Mouse (Mus musculus): ENCODE measurements around the gene Pcp4l1.
A peak's percentile ranks its signal among the peaks of the same experiment; 100 is the strongest.
"Not testable (repeated sequence)": the region's sequence is repeated elsewhere in the genome, so short reads cannot be mapped to it uniquely, and the experiment has no call there.

The Pcp4l1 gene

GRCm38 (mm10) chr1:171195887-171196397 is at the start of gene Pcp4l1:
Pcp4l1 (minus strand) TSS chr1:171196268.
- peak; percentile 59 to 74 for DNase-seq

DNA sequence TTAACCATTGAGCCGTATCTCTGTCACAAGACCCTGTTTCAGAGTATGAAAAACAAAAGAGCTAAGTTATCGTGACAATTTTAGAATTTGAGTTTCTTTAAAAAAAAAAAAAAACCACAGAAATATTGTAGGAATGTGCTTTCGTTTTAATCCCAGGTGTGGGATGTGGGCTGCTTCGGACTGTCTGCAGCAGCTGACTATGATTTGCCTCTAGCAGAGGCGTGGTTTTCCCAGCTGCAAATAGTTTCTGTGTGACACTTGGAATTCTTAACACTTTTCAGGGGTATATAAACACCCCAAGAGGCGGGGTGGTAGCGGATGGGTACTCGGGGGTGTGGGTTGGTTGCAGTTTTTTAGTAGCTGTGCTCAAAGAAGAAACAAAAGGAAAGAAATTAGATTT is 49.3 kb upstream of the Pcp4l1 start:
- DNase-seq, result no peak

GRCm38 (mm10) chr1:171241952-171242351 is 45.9 kb upstream of the Pcp4l1 start:
- not testable (repeated sequence) for DNase-seq

DNA sequence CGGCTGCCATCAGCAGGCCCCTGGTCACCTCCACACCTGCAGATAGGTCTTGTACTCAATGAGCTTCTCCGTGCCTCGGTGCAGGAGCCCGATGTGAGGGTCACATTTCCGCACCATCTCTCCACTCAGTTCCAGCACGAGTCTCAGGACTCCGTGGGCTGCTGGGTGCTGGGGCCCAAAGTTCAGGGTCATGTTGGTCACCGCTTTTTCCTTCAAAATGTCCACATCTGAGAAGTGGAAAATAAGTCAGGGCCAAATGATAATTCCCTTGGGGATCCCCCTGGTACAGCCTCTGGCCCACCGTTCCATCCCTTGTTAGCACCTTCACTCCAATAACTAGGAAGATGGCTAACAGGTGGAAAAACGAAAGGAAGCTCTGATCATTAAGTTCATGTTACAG is 44.8 kb upstream of the Pcp4l1 start:
- DNase-seq, result no peak

DNA sequence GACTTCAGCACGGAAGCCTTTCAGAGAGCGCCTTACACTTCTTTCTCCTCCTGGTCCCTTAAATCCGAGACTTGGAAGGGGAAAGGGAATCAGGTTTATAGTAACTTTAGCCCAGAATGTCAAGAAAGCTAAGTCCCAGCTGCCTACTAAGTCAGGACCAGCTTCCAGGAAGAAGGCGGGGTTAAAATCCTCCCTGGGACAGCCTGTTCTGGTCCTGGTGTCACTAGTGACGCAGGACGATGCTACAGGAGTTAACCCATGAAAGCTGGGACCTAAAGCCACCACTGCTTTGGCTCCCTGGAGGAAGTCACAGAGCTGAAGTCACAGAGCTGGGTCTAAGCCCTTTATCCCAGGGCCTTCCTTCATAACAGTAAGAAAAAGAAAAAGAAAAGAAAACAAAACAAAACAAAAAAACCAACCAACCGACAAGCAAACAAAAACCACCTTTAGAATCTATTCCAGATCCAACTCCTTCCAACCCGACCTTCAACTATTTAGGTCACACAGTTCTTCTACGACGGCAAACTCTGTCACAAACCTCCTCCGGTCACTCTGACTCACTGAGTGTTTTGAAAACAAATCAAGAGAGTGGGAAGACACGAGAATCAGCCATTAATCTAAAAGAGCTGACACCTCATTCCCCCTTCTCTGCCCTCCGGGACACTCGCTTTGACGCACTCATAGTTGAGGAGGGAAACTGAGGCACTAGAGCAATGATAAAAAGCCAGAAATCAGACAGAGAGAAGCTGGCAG is 44.1 kb upstream of the Pcp4l1 start:
- no peak for DNase-seq

- peak; percentile 59 to 74 for DNase-seq
These were observed 42.4 kb upstream of the Pcp4l1 start for GRCm38 (mm10) chr1:171238463-171238862.

DNA sequence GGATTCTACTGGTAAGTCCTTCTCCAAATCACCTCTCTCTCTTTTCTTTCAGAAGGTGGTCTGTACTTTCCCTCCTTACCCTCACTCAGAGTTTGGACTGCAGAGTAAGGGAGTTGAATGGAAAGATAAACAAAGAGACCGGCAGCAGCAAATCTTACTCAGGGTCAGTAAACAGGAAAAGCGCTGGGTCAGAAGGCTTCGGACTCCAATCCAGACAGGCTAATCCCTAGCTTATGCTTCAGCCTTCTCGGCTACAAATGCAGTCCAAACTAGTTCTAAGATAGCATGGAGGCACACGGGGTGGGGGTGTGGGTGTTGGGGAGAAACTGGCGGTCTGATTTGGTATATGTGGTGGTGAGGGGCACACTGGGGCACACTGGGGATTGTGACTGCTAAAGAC is 41.4 kb upstream of the Pcp4l1 start:
- no peak for DNase-seq

- DNase-seq, result no peak
These were observed 39.7 kb upstream of the Pcp4l1 start for GRCm38 (mm10) chr1:171235791-171236190.

DNA sequence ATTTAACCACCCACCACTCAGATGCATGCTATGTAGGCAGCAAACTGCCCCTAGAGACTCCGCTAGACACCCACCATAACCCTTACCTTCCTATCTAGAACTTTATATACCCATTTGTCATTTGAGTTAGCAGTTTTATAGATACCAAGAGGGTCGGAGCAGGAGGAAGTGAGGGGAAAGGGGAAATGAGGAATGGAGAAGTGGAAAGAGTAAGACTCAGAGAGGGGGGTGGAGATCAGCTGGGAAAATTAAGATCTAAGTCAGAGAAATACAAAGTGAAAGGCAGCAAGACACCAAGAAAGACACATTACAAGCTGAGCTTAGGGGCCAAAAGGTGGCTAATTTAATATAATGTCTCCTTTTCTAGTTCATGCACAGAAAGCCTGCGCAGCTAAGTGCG is 38.5 kb upstream of the Pcp4l1 start:
- DNase-seq, result no peak

- no peak for DNase-seq
These were observed 38.1 kb upstream of the Pcp4l1 start, which contains the start of gene Fcer1g for GRCm38 (mm10) chr1:171234126-171234525. Fcer1g (minus strand) TSS chr1:171234365.

GRCm38 (mm10) chr1:171232800-171233730 is 37.0 kb upstream of the Pcp4l1 start:
- no peak for DNase-seq

DNA sequence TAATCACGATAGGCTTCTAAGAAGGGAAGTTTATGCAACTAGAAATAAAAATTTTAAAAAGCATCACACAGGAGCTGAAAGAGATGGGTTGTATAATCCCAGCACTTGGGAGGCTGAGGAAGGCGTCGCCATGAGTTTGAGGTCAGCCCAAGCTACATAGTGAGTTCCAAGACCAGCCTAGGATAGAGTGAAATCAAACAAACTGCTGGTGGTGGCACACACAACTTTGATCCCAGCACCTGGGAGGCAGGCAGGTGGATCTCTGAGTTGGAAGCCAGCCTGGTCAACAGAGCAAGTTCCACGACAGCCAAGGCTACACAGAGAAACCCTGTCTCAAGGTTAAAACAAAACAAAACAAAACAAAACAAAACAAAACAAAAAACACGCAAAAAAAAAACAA is 36.3 kb upstream of the Pcp4l1 start:
- DNase-seq, result no peak

DNA sequence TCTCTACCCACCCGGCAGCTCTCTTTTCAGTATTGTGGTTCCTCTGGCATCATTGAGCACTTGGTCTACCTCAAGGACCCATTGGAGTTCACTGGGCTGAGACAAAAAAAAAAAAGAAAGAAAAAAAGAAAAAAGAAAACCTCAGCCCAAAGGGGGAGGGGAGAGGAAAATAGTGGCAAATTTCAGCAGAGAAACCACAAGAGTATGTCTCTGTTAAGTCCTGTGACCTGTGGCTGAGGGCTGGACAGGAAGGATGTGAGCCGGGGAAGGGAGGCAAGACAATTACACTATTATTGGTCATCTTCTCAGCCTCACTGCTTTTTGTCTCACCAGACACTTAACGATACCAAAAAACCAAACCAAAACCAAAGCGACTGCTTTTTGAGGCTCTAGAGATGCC is 35.8 kb upstream of the Pcp4l1 start:
- DNase-seq, result no peak

GRCm38 (mm10) chr1:171230215-171230614 is 34.1 kb upstream of the Pcp4l1 start:
- DNase-seq, result no peak

- DNase-seq, result no peak
These were observed 33.7 kb upstream of the Pcp4l1 start for GRCm38 (mm10) chr1:171229750-171230149.

DNA sequence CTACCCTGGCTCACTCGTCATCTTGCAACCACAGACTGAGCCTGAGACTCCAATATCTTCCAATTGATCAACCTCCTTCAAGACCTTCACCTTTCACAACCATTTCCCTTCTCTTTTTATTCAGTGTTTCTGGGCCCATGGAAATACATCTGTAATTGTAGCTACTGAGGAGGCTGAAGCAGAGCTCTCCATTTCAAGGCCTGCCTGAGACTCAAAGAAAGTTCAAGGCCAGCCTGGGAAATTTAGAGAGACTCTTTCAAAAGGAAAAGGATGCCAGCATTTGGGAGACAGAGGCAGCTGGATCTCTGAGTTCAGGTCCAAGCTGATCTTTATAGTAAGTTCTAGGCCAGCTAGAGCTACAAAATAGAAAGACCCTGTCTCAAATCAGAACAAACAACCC is 31.8 kb upstream of the Pcp4l1 start:
- DNase-seq, result no peak

DNA sequence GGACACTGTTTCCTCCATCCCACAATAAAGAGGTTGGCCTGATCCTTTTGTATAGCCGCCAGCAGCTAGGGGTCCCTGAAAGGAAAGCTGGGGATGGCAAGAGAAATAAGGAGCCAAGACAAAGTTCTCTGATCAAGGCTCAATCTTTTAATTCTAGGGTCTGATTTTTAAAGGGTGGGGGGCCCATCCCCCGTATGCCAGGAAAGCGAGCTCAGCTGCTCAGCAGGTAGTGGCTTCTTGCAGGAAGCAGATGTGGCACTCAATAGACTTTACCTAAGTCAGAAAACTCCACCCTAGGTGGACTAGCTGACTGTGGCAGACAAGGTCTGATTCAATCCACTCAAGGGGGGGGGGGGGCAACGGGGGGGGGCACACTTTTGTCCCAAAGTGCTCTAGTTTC is 30.7 kb upstream of the Pcp4l1 start:
- DNase-seq, result no peak

DNA sequence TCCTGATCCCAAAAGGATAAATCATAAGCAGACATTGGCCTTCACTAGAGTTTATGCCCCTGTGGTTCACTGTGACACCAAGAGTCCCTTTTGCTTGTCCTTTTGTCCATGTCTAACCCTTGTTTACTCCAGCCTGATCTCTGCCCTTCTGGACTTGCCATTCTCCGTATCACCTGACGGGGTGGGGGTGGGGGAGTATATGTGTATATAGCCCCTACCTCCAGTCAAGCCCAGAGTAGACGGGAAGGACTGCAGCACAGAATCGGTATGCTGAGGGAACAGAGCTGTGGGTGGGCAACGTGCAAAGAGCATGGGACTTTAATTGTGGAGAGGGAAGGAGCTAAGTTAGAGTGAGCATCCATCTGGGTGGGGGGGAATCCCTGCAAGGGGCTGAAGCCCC is 28.8 kb upstream of the Pcp4l1 start, which contains the start of gene Apoa2:
Gene Apoa2, plus strand, starts transcription at position 198 of the 400 bp plus-strand sequence.
- DNase-seq, result no peak

DNA sequence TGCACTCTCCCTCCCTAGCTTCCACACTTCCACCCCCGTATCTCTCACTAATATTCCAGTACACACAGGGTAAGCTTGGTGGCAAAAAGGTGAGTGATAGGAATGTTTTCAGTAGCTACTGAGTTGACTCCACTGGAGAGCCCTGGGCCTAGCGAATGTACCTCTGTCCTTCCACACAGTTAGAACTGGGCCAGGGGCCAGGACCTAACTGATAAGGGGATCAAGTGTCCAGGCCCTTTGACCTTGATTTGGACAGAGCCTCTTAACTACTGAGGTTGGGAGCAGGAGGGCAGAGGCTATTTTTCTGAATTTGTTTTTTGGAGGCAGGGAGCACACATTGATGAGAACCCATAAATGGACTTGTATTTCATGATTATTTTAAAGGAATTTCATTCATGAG is 27.7 kb upstream of the Pcp4l1 start:
- DNase-seq, result no peak

DNA sequence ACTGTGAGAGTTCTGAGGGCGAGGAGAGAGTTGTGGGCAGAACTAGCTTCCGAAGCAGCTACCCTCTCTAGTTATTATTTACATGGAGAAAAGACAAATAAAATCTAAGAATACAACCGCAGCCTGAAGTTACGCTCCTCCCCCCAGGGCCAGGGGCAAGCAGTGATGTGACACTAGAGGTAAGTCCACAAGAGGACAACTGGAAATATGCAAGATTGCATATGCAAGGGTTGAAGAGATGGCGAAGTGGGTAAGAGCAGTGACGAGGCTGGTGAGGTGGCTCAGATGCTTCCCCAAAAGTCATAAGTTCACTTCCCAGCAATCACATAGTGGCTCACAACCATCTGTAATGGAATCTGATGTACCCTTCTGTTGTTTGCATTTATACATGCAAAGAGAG is 27.1 kb upstream of the Pcp4l1 start:
- DNase-seq, result no peak

GRCm38 (mm10) chr1:171222238-171223155 is 26.4 kb upstream of the Pcp4l1 start, which contains the start of gene Tomm40l:
Tomm40l (minus strand) TSS chr1:171222514.
- DNase-seq, result peak; percentile 88 to 90

Measured in cerebellum, postnatal 25 days (tissue).